Mouse (Mus musculus) liver, embryonic 16.5 days (tissue): Measurements from ENCODE around the gene Msh5. TPM values are rescaled to one million over a fixed set of nuclear protein-coding genes. Genes with fewer than 3 reads are reported as not detected.
A peak's percentile ranks its signal among the peaks of the same experiment; 100 is the strongest.

ENCODE experiments used
- ATAC-seq: fragments of 200-750 bp; cut with Nextera tagmentation; 2 replicates; pipeline ENCODE4 v1.8.0; 2017; ENCODE audit warnings: low read depth, mild to moderate bottlenecking, moderate number of reproducible peaks, moderate library complexity
- H3K27ac ChIP-seq: fragments of 300-500 bp; sonication (generic); 2 replicates; pipeline ENCODE4 v1.5.1; 2014; ENCODE audit warnings: mild to moderate bottlenecking, low read length
- H3K27me3 ChIP-seq: fragments of 300-500 bp; sonication (generic); 2 replicates; pipeline ENCODE4 v1.6.1; 2014; ENCODE audit warnings: low read depth, low read length, mixed read lengths; ENCODE audit not compliant: control insufficient read depth, insufficient read depth
- H3K36me3 ChIP-seq: fragments of 300-500 bp; sonication (generic); 2 replicates; pipeline ENCODE4 v1.6.1; 2014; ENCODE audit warnings: mild to moderate bottlenecking; ENCODE audit not compliant: control insufficient read depth, insufficient read depth
- H3K4me1 ChIP-seq: fragments of 300-500 bp; sonication (generic); 2 replicates; pipeline ENCODE4 v1.6.1; 2014; ENCODE audit warnings: low read depth, low read length, mixed read lengths; ENCODE audit not compliant: control insufficient read depth
- H3K4me2 ChIP-seq: fragments of 300-500 bp; sonication (generic); 2 replicates; pipeline ENCODE4 v1.6.1; 2014; ENCODE audit warnings: low read depth, low read length, mixed read lengths
- H3K4me3 ChIP-seq: fragments of 300-500 bp; sonication (generic); 2 replicates; pipeline ENCODE4 v1.5.1; 2014; ENCODE audit warnings: low read depth, mild to moderate bottlenecking, low read length
- H3K9ac ChIP-seq: fragments of 300-500 bp; sonication (generic); 2 replicates; pipeline ENCODE4 v1.6.1; 2014; ENCODE audit warnings: low read depth, low read length
- H3K9me3 ChIP-seq: fragments of 300-500 bp; sonication (generic); replicated peaks from 2 replicates; pipeline ENCODE4 v1.6.1; 2016; ENCODE audit warnings: low read length; ENCODE audit not compliant: control insufficient read depth
- WGBS: fragments of 180-500 bp; shearing (Covaris S2); extraction: QIAGEN DNeasy Blood & Tissue Kit; methylation state at CpG from one replicate; pipeline ENCODE4 v1.1.7; 2014; ENCODE audit not compliant: insufficient replicate concordance; 5-methylcytosine and 5-hydroxymethylcytosine counted together
- polyA plus RNA-seq: library from polyadenylated mRNA; unstranded; fragments of >200 nt; fragmentation: Nextera tagmentation; extraction: Ambion mirVana; gene quantifications from 2 replicates; pipeline ENCODE4 v1.2.1, GENCODE M21; 2015

Msh5 gene
- polyA plus RNA-seq, 1 experiment from 2014 or later, result 4.2 TPM

- peak; percentile 51 for ATAC-seq
- 3% methylated on average over 21 of the region's 21 CpGs for WGBS
- Histone ChIP-seq H3K9ac (peak overlapping the region; percentile 81), H3K4me1 (peaks cover 61% of the 10 kb centered on the region), H3K9me3 (no peaks in the 10 kb centered on the region), H3K27me3 (no peaks in the 10 kb centered on the region), H3K27ac (peak overlapping the region; percentile 92), H3K36me3 (peaks cover 37% of the 10 kb centered on the region), H3K4me2 (peak overlapping the region; percentile 92), H3K4me3 (peak overlapping the region; percentile 70)
Measured at GRCm38 (mm10) chr17:35051156-35052086, 4.9 kb upstream of the Msh5 start.

GRCm38 (mm10) chr17:35050126-35050750 is 3.7 kb upstream of the Msh5 start:
- no peaks in the 10 kb centered on the region for H3K27me3 ChIP-seq
- peak overlapping the region; percentile 92 for H3K27ac ChIP-seq
- no peaks in the 10 kb centered on the region for H3K9me3 ChIP-seq
- H3K4me2 ChIP-seq, result peak overlapping the region; percentile 92
- peaks cover 63% of the 10 kb centered on the region for H3K4me1 ChIP-seq
- WGBS, result 1% methylated on average over 27 of the region's 27 CpGs
- peak; percentile 13 for ATAC-seq
- H3K4me3 ChIP-seq, result peak overlapping the region; percentile 70
- peak overlapping the region; percentile 81 for H3K9ac ChIP-seq
- peaks cover 27% of the 10 kb centered on the region for H3K36me3 ChIP-seq

GRCm38 (mm10) chr17:35049561-35050016 is 3.0 kb upstream of the Msh5 start, which contains the start of gene Clic1:
TSS of gene Clic1 (plus strand) at chr17:35049966.
- no peak for ATAC-seq

GRCm38 (mm10) chr17:35048932-35049440 is 2.4 kb upstream of the Msh5 start:
- Histone ChIP-seq H3K9ac (no peak overlapping the region), H3K4me1 (peaks cover 76% of the 10 kb centered on the region), H3K4me3 (no peak overlapping the region), H3K36me3 (peaks cover 18% of the 10 kb centered on the region), H3K9me3 (no peaks in the 10 kb centered on the region), H3K27ac (peak overlapping the region; percentile 92), H3K4me2 (peak overlapping the region; percentile 99; the same call in 1 of the 2 replicates), H3K27me3 (no peaks in the 10 kb centered on the region)
- ATAC-seq, result no peak
- 28% methylated on average over 5 of the region's 5 CpGs for WGBS

More at GRCm38 (mm10) chr17:35049561-35050016, 3.0 kb upstream of the Msh5 start, which contains the start of gene Clic1:
- Histone ChIP-seq H3K4me3 (peak within 1 kb of the TSS; percentile 70), H3K9ac (peak within 1 kb of the TSS; percentile 81), H3K9me3 (no peaks in the 10 kb centered on the region), H3K36me3 (peaks cover 23% of the 10 kb centered on the region), H3K4me2 (peak within 1 kb of the TSS; percentile 99), H3K27me3 (no peaks in the 10 kb centered on the region), H3K27ac (peak within 1 kb of the TSS; percentile 92), H3K4me1 (peaks cover 70% of the 10 kb centered on the region)
- 2% methylated on average over 11 of the region's 11 CpGs for WGBS

GRCm38 (mm10) chr17:35048149-35048931 is 1.8 kb upstream of the Msh5 start:
- H3K4me2 ChIP-seq, result peak overlapping the region; percentile 99
- 6% methylated on average over 11 of the region's 11 CpGs for WGBS
- peaks cover 79% of the 10 kb centered on the region for H3K4me1 ChIP-seq
- H3K9me3 ChIP-seq, result no peaks in the 10 kb centered on the region
- no peak for ATAC-seq
- peak overlapping the region; percentile 51 for H3K9ac ChIP-seq
- H3K27me3 ChIP-seq, result no peaks in the 10 kb centered on the region
- H3K36me3 ChIP-seq, result peaks cover 12% of the 10 kb centered on the region
- peak overlapping the region; percentile 33 for H3K4me3 ChIP-seq
- peak overlapping the region; percentile 92 for H3K27ac ChIP-seq

- Histone ChIP-seq H3K9ac (peak overlapping the region; percentile 51), H3K27me3 (no peaks in the 10 kb centered on the region), H3K27ac (peak overlapping the region; percentile 92), H3K36me3 (peaks cover 5% of the 10 kb centered on the region), H3K4me2 (peak overlapping the region; percentile 99), H3K4me3 (peak overlapping the region; percentile 33), H3K9me3 (no peaks in the 10 kb centered on the region), H3K4me1 (peaks cover 76% of the 10 kb centered on the region)
- 9% methylated on average over 1 of the region's 1 CpGs for WGBS
- peak; percentile 7; the same call in 1 of the 2 replicates for ATAC-seq
Measured at GRCm38 (mm10) chr17:35047688-35048087, 1.1 kb upstream of the Msh5 start.

- H3K27me3 ChIP-seq, result no peaks in the 10 kb centered on the region
- H3K4me1 ChIP-seq, result peaks cover 65% of the 10 kb centered on the region
- WGBS, result 2% methylated on average over 48 of the region's 48 CpGs
- H3K36me3 ChIP-seq, result no peaks in the 10 kb centered on the region
- no peaks in the 10 kb centered on the region for H3K9me3 ChIP-seq
- H3K4me3 ChIP-seq, result peak overlapping the region; percentile 76
- H3K27ac ChIP-seq, result peak overlapping the region; percentile 93
- H3K4me2 ChIP-seq, result peak overlapping the region; percentile 99
- peak overlapping the region; percentile 93 for H3K9ac ChIP-seq
- ATAC-seq, result no peak
Measured at GRCm38 (mm10) chr17:35045807-35046680, 501 bp downstream of the Msh5 start.
